Mouse (Mus musculus) myocyte (in vitro differentiated cells): ENCODE results near the gene Ptpn13.

Experiments used
- CEBPB ChIP-seq: IDR thresholded peaks from 2 replicates; pipeline ENCODE4 v1.6.1; 2011; ENCODE audit warnings: mild to moderate bottlenecking, moderate library complexity; ENCODE audit not compliant: poor library complexity, insufficient read depth, severe bottlenecking
- E2F4 ChIP-seq: IDR thresholded peaks from one replicate; pipeline ENCODE4 v1.6.1; 2011; ENCODE audit warnings: mild to moderate bottlenecking, control low read depth, moderate library complexity; ENCODE audit not compliant: insufficient read depth
- MYOD1 ChIP-seq, 3 experiments: IDR thresholded peaks; one replicate each; pipeline ENCODE4 v1.6.1; 2011; ENCODE audit warnings: control low read depth in 2 of 3, low read depth in 2 of 3, mild to moderate bottlenecking in 2 of 3, moderate library complexity in 1 of 3; ENCODE audit not compliant: insufficient read length in 2 of 3, control insufficient read depth in 1 of 3
- POLR2A ChIP-seq: IDR thresholded peaks from one replicate; pipeline ENCODE4 v1.6.1; 2011; ENCODE audit warnings: low read depth, mild to moderate bottlenecking, control low read depth, moderate library complexity; ENCODE audit not compliant: insufficient read length
- SRF ChIP-seq: IDR thresholded peaks from one replicate; pipeline ENCODE4 v1.6.1; 2011; ENCODE audit warnings: low read depth; ENCODE audit not compliant: control insufficient read depth, insufficient read length
- TCF12 ChIP-seq: IDR thresholded peaks from one replicate; pipeline ENCODE4 v1.6.1; 2011; ENCODE audit warnings: mild to moderate bottlenecking, control low read depth; ENCODE audit not compliant: poor library complexity, insufficient read depth, severe bottlenecking
- USF1 ChIP-seq: IDR thresholded peaks from one replicate; pipeline ENCODE4 v1.6.1; 2011; ENCODE audit warnings: low read depth, mild to moderate bottlenecking, control low read depth, moderate library complexity

DNA sequence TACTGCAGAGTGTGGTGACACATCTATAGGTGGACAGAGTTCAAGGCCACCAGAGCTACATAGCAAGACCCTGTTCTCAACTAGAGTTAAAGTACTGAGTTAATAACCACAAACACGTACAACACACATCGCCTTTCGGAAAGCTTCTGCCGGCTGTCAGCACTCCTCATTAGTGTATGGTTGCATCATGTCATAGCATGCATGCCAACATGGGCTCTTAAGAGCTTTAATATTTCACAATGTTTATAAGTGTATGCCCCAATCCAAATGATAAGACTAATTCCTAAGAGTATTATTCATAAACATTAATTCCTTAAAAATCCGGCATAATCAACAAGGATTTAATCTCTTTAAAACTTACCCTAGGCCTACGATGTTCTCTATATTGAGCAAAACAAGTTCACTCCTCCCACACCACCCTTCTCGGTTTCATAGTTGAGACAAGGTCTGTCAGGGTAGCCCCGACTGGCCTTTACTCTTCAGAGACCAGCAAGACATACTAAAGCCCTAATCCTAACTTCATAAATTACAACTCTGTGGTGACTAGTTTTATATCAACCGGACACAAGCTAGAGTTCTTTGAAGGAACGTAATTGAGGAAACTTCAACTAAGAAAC is 186.0 kb downstream of the Ptpn13 start:
- TF ChIP-seq E2F4 = no peak
- no peak for TF ChIP-seq POLR2A
- TF ChIP-seq CEBPB = no peak
- no peak for TF ChIP-seq TCF12
- no peak for TF ChIP-seq SRF
- TF ChIP-seq MYOD1 (IDR thresholded peaks at IDR 0.05; ENCODE audit: control insufficient read depth in 1 of 3, insufficient read length in 2 of 3, low read depth in 2 of 3) = no peak
- TF ChIP-seq USF1 = no peak
